Mouse (Mus musculus) mature B cell (primary cell): ENCODE data around the gene Ankrd24.

Experiments used
- in situ Hi-C: fragments of 300-500 bp; cut with MboI; formaldehyde crosslinking; loops from 2 replicates; pipeline ENCODE4 v1.14.3; 2019

Ankrd24 gene

GRCm38 (mm10) chr10:81628390-81628789 lies at the start of gene Ankrd24:
Ankrd24 (plus strand) TSS chr10:81628540.
- in situ Hi-C loops = no loop called here

- in situ Hi-C loops = no loop called here
Measured at GRCm38 (mm10) chr10:81579967-81580366, 48.4 kb upstream of the Ankrd24 start.

DNA sequence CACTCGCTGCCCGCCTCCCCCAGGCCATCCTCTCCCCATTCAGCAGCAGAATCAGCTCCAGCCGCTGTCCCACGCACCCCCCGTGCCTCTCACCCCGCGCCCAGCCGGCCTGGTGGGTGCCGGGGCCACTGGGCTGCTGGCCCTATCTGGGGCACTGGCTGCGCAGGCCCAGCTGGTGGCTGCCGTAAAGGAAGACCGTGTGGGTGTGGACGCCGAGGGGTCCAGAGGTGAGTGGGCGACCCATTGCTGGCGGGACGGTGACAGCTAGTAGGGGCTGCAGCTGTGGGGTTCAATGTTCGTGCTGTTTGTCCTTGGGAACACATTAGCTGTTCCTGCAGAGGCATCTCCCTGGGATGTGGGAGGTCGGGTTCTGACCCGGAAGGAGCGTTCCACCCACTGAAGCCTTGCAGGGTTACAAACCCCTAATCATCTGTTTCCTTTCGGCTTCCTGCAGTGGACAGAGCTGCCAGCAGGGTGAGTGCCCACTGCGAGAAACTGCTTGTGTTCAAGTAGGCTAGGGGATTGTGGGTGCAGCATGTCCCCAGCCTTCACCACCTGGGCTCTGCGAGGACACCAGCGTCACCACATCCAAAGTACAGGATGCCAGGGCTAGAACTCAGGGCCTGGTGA lies 47.8 kb upstream of the Ankrd24 start:
- in situ Hi-C loops = no loop called here

GRCm38 (mm10) chr10:81583347-81583746 lies 45.0 kb upstream of the Ankrd24 start:
- in situ Hi-C loops = no loop called here

DNA sequence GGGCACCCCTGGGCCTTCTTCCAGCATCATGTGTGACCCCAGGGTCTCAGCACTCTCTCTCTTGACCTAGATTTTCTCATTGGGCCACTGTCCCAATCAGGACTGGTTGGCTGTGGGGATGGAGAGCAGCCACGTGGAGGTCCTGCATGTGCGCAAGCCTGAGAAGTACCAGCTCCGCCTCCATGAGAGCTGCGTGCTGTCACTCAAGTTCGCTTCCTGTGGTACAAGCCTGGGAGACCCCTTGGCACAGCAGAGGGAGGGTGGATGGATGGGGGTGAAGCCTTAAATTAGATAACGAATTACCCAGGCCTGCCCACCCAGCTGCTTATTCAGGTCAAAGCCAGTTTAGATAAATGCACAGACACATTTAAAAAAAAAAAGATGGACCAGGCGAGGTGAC lies 39.6 kb upstream of the Ankrd24 start:
- in situ Hi-C loops = no loop called here

GRCm38 (mm10) chr10:81591846-81592245 lies 36.5 kb upstream of the Ankrd24 start:
- in situ Hi-C loops = no loop called here

- in situ Hi-C loops = no loop called here
Measured at GRCm38 (mm10) chr10:81592631-81593030, 35.7 kb upstream of the Ankrd24 start.

DNA sequence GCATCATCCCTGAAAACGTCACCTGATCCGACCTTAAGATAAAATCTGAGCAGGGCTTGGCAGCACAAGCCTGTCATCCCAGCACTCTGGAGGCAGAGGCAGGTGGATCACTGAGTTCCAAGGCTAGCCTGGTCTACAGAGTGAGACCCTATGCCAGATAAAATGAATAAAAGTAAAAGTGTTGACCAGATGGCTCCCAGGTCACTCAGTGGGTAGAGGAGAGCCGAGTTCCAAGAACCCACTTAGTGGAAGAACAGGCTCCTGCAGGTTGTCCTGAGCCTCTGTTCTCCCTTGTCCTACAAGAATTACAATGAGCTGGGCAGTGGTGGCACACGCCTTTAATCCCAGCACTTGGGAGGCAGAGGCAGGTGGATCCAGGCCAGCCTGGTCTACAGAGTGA lies 35.1 kb upstream of the Ankrd24 start:
- in situ Hi-C loops = no loop called here

GRCm38 (mm10) chr10:81593935-81594334 lies 34.4 kb upstream of the Ankrd24 start:
- in situ Hi-C loops = no loop called here

DNA sequence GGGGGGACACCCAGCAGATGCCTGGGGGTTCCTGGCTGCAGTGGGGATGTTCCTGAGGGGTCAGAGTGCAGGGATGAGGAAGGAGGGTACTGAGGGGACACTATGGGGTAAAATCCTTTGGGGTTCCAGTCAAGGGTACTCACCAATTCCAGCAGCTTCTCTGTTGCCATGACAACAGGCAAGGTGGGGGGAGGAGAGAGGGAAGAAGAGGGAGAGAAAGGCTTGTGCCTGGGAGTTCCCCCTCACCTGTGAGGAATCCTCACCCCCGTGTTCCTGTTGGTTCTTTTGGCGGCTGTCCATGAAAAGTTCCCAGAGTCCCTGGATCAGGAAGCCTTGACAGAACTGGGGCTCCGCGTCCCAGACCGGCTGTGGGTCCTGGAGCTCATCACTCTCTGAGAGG lies 32.7 kb upstream of the Ankrd24 start:
- in situ Hi-C loops = no loop called here

- in situ Hi-C loops = no loop called here
Measured at GRCm38 (mm10) chr10:81596611-81597010, 31.7 kb upstream of the Ankrd24 start.

DNA sequence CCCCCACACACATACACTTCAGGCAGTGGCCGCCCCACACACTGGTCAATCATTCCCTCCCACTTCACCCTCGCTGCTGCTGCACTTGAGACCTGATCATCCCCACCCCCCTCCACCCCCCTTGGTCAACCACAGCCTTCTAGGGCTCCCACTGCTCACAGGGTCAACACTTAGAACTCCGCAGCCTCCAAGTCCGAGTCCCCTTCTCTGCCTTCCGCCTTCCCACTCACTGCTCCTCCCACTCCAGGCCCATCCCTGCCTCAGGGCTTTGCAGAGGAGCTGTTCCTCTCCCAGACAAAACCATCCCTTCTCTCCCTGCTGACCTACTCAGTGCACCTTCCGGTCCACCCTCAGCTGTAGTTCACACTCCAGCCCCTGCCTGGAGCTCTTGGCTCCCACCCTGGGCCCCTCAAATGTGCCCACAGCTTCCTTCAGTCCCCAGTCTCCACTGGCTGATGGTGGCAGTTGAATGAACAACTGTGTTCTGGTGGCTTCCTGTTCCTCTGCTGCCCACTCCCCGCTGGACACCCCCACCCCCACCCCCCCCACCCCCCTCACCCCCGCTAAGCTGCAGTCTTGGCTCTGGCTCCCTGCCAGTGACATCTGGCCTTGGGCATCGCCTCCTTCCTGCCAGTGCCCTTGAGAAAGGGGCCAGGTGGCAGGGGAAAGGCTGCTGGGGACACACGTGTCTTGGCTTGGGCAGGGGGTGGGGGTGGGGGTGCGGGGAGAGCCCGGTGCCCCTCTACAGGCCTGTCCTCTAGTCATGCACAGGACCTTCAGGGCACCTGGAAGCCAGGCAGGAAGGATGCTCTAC lies 31.0 kb upstream of the Ankrd24 start:
- in situ Hi-C loops = no loop called here

DNA sequence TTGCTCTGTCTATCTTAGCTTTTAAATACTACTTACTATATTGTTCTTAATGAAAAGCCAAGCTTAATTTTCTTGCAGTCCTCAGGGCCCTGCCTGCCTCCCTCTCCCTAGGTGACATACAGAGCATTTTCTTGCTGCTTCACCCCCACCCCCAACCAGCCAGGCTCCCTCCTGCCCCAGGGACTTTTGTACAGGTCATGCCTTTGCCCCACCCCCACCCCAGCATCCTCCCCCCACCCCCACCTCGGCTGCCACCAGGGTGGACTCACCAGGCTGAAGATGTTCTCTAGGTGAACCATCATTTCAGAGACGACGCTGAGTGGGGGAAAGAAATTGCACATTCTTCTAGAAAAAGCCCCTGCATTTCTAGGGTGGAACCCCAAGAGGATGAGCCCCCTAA lies 30.0 kb upstream of the Ankrd24 start:
- in situ Hi-C loops = no loop called here

DNA sequence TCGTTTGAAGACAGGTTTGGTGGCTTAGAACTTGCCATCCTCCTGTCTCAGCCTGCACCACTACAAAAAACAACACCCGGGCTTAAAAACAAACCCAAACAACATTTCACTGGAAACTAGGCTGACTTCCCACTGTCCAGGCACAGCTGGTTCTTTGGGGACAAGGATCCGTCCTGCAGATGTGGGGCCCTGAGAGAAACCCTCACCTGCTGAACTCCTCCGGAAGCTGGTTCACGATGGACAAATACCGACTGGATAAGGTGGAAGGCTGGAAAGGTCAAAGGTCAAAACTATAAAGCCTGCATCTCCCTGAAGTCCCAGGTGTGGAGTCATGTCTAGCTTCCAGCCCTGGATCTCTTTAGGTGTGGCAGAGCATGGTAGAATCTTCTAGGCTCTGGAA lies 29.5 kb upstream of the Ankrd24 start:
- in situ Hi-C loops = no loop called here

DNA sequence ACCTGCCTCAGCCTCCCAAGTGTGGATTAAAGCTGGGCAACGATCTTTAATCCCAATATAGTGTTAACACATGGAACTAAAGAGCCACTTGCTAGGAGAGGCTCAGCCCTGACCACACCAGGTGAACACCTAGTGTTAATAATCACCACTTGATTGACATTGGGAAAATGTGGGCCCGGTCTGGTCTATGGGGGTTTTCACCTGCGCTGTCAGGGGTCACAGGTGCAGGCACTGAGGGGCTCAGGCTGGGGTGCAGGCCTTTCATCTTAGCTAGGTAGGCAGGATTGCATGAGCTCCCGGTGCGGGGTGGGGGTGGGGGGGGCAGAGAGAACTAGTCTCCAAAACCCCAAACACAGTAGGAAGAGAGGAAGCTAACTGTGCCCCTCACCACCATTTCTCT lies 28.7 kb upstream of the Ankrd24 start:
- in situ Hi-C loops = loop anchor here (5.0 kb wide), 1 partner anchor 32 kb away; no protein-coding TSS in a partner anchor

DNA sequence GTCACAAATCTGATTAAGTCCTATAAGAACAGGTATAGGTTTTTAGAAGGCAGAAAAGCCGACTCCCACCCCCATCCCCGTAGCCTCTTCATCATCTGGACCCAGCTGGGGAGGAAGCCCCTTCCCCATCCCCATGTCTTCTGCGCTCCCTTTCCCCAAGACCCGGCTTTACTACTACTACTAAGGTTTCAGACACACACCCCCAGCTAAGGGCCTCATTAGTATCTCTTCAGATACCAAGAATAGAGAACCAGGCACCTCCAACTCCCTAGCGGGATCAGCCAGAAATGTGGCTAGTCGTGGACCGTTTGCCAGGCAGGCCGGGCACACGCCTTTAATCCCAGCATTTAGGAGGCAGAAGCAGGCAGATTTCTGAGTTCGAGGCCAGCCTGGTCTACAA lies 28.2 kb upstream of the Ankrd24 start:
- in situ Hi-C loops = loop anchor here (5.0 kb wide), 1 partner anchor 33 kb away; no protein-coding TSS in a partner anchor

DNA sequence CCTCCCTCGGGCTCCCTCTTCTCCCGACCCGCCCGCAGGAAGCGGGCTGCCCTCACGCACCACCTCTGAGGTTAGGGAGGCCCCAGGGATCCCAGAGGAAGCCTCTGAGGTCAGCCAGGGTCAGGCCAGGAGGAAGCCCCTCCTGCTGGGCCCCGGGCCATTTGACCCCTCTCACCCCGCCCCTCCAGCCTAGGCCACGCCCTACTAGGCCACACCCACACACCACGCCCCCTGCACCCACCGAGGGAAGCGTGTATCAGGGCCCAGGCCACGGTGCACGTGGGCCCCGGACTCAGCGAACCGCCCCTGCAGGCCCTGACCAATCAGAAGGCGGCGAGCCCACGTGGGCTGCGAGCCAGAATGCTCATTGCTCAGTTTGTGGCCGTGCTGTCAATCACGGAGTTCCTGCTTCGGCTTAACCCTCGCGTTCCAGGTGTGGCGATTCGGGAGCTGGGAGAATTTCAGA lies 27.6 kb upstream of the Ankrd24 start, which contains the start of gene Tle6:
Tle6 (minus strand) TSS at position 336 of the 466 bp plus-strand sequence.
- in situ Hi-C loops = loop anchor here (5.0 kb wide), 1 partner anchor 33 kb away; no protein-coding TSS in a partner anchor

- in situ Hi-C loops = loop anchor here (5.0 kb wide), 1 partner anchor 34 kb away; no protein-coding TSS in a partner anchor
Measured at GRCm38 (mm10) chr10:81601396-81601905, 26.9 kb upstream of the Ankrd24 start.

- in situ Hi-C loops = loop anchor here (5.0 kb wide), 1 partner anchor 35 kb away; no protein-coding TSS in a partner anchor
Measured at GRCm38 (mm10) chr10:81602741-81603151, 25.6 kb upstream of the Ankrd24 start.

- in situ Hi-C loops = loop anchor here (5.0 kb wide), 1 partner anchor 37 kb away; no protein-coding TSS in a partner anchor
Measured at GRCm38 (mm10) chr10:81604019-81604967, 24.0 kb upstream of the Ankrd24 start.

DNA sequence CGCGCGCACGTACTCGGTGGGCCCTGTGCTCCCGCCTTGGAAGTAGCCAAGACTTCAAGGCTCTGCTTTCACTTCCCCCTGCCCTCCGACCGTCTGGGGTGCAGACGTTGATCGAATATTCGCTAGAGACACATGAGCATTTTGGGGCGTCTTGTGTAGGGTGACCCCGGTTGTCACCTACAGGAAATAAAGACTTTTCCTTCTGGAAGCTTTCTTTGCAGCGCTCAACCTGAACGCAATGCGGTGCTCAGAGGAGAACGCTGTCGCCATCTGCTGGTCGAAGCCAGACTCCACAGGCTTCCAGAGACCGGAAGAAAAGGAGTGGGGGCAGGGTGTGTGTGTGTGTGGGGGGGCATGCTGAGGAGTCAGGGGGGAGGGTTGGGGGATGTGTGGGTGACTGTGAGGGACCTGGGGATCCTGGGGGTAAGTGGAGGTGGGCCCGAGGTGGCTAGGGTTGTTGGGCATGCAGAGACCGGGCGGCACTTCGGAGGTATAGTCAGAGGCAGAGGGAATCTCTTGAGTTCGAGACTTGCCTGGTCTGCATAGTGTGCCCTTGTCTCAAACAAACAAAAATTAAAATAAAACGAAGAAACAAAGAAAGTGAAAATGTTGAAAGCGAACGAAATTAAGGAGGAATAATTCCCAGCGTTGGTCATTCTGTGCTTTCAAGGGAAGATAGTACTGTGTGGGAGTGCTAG lies 23.2 kb upstream of the Ankrd24 start:
- in situ Hi-C loops = loop anchor here (5.0 kb wide), 1 partner anchor 38 kb away; no protein-coding TSS in a partner anchor
